Mouse (Mus musculus): Measurements from ENCODE around the gene Gm11733. TPM values are rescaled to one million over a fixed set of nuclear protein-coding genes. Genes with fewer than 3 reads are reported as not detected.
A peak's percentile ranks its signal among the peaks of the same experiment; 100 is the strongest.

Gm11733 gene
- polyA plus RNA-seq (2012; rRNA removed) (not detected in 2 replicates), polyA plus RNA-seq (2014; fragmentation: Nextera tagmentation; extraction: Ambion mirVana) (0.08 TPM in 1 of 2 replicates, not detected in the other)

DNA sequence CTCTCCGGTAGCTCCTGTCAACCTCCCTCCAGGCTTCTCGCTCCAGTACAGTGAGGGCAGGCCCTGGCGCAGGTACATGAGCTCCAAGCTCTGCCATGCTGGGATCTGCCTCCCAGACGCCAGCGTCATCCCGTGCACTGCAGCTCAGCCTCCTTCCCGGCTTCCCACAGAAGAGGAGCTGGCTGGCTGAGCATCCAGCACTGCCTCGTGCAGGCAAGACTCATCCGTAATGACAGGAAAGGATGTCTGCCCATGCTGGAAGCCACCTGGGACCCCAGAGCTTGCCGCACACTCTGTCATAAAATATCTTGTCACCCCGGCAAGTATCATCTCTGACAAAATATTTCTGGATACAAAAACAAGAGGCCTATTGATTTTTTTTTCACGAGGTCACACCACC is at the start of gene Gm11733:
Gene Gm11733, plus strand, starts transcription at position 171 of the 400 bp plus-strand sequence.
- peak within 1 kb of the TSS; percentile 36; the same call in 1 of the 2 replicates for H3K9ac ChIP-seq (ENCODE audit: low read depth, low read length, severe bottlenecking)
- 0 out of 2 replicates have a peak within 1 kb of the TSS, but pooled peaks have one; percentile 18 for H3K4me3 ChIP-seq (replicated peaks; ENCODE audit: low read length)
- ATAC-seq (ENCODE audit: low FRiP score, low read depth), result no peak
- H3K36me3 ChIP-seq (ENCODE audit: control insufficient read depth, insufficient read depth, low read length), result no peaks in the 10 kb centered on the region
- H3K4me1 ChIP-seq (ENCODE audit: control insufficient read depth, insufficient read depth, low read length), result peaks cover 26% of the 10 kb centered on the region
- no peaks in the 10 kb centered on the region for H3K27me3 ChIP-seq (ENCODE audit: control insufficient read depth, insufficient read depth, low read length)
- no peaks in the 10 kb centered on the region for H3K9me3 ChIP-seq (ENCODE audit: control insufficient read depth, low read length)
- peak within 1 kb of the TSS; percentile 62 for H3K4me2 ChIP-seq (replicated peaks; ENCODE audit: low read depth, low read length, severe bottlenecking)
- DNase-seq (ENCODE audit: low spot score), result no peak
- WGBS, result 37% methylated on average over 12 of the region's 12 CpGs
- peak within 1 kb of the TSS; percentile 58; the same call in 1 of the 2 replicates for H3K27ac ChIP-seq (replicated peaks; ENCODE audit: low read depth, low read length)
- TF ChIP-seq POLR2A (IDR thresholded peaks at IDR 0.05; ENCODE audit: borderline replicate concordance, extremely low read depth, insufficient read depth, insufficient read length), result no peak

DNA sequence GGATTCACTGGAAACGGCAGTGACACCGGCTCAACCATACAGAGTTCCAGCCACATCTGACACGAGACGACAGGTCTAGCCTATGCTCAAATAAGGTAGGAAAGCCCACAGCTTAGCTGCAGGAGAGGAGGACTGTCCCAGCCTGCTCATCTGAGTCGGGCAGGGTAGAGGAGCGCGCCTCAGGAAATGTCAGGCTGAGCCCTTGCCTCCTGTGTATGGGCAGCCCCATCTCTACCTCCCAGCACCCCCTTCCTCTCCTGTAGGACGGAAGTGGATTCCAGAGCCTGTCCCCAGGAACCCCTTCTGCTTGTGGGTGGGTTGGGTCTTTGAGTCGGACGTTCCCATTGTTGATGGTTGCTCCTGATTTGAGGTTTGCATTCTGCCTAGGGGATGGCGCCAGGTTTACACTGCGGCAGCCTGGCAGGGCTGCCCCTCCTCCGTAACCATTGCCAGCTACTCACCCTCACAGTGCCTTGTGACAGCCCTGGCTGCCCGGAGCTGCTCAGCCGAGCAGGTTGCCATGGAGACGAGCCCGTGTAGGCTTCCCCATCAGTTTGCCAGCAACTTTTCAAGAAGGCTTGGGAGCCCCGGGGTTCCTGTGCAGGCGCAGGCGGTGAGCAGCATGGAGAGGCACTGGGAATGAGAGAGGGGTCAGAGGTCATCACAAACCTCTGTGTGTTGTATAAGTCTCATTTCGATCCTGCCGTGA is 47.6 kb upstream of the Gm11733 start:
- ATAC-seq (ENCODE audit: low FRiP score, low read depth) (peak; percentile 53), DNase-seq (ENCODE audit: low spot score) (no peak)
- Histone ChIP-seq H3K9me3 (ENCODE audit: control insufficient read depth, low read length) (no peaks in the 10 kb centered on the region), H3K27me3 (ENCODE audit: control insufficient read depth, insufficient read depth, low read length) (0 out of 2 replicates have a peak, but pooled peaks cover 5% of the 10 kb centered on the region), H3K27ac (replicated peaks; ENCODE audit: low read depth, low read length) (no peak overlapping the region), H3K4me1 (ENCODE audit: control insufficient read depth, insufficient read depth, low read length) (peaks cover 13% of the 10 kb centered on the region), H3K4me3 (replicated peaks; ENCODE audit: low read length) (no peak overlapping the region), H3K4me2 (replicated peaks; ENCODE audit: low read depth, low read length, severe bottlenecking) (peak overlapping the region; percentile 19; the same call in 1 of the 2 replicates), H3K9ac (ENCODE audit: low read depth, low read length, severe bottlenecking) (no peak overlapping the region), H3K36me3 (ENCODE audit: control insufficient read depth, insufficient read depth, low read length) (no peaks in the 10 kb centered on the region)
- WGBS, result 21% methylated on average over 22 of the region's 22 CpGs
- TF ChIP-seq POLR2A (IDR thresholded peaks at IDR 0.05; ENCODE audit: borderline replicate concordance, extremely low read depth, insufficient read depth, insufficient read length), result no peak

DNA sequence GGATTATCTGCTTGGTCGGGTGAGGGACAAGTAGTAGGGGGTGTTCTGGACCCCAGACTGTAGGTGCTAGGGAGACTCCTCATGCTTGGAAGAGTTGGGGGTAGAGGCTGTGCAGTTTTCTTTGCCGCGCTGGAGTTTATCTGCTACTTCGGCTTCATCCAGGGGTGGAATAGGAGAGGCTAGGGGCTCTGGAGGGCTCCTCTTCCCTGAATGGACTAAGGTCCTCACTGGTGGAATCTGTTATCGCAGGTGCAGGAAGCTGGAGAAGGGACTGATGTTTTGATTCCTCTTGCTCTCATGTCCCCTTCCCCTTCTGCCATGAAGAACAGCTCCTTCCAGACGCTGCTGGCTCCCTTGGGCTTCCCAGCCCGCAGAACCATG is 47.1 kb upstream of the Gm11733 start:
- DNase-seq (ENCODE audit: low spot score), result no peak
- WGBS, result 44% methylated on average over 7 of the region's 7 CpGs
- H3K4me1 ChIP-seq (ENCODE audit: control insufficient read depth, insufficient read depth, low read length), result peaks cover 13% of the 10 kb centered on the region
- no peak overlapping the region for H3K9ac ChIP-seq (ENCODE audit: low read depth, low read length, severe bottlenecking)
- no peaks in the 10 kb centered on the region for H3K36me3 ChIP-seq (ENCODE audit: control insufficient read depth, insufficient read depth, low read length)
- no peak overlapping the region for H3K27ac ChIP-seq (replicated peaks; ENCODE audit: low read depth, low read length)
- no peak for ATAC-seq (ENCODE audit: low FRiP score, low read depth)
- peak overlapping the region; percentile 19; the same call in 1 of the 2 replicates for H3K4me2 ChIP-seq (replicated peaks; ENCODE audit: low read depth, low read length, severe bottlenecking)
- H3K9me3 ChIP-seq (ENCODE audit: control insufficient read depth, low read length), result no peaks in the 10 kb centered on the region
- TF ChIP-seq POLR2A (IDR thresholded peaks at IDR 0.05; ENCODE audit: borderline replicate concordance, extremely low read depth, insufficient read depth, insufficient read length), result no peak
- no peak overlapping the region for H3K4me3 ChIP-seq (replicated peaks; ENCODE audit: low read length)
- H3K27me3 ChIP-seq (ENCODE audit: control insufficient read depth, insufficient read depth, low read length), result 0 out of 2 replicates have a peak, but pooled peaks cover 5% of the 10 kb centered on the region

DNA sequence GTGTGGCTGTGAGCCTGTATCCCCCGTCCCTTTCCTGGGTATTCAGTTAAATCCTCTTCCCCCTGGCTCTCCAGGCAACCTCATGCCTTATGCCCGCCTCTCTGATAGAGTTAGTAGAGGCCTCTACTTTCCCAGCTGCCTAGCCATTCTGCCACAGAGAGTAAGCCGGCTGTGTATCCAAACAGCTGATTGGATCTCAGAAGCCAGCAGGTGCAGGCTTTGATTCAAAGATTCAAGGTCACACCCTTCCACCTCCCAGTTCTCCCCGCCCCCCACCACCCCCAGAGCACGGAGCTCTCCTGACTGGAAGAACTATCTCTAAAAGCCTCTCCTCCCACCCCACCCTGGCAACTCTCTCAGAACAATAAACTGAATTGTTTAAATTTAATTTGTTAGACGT is 45.8 kb upstream of the Gm11733 start:
- Histone ChIP-seq H3K27me3 (ENCODE audit: control insufficient read depth, insufficient read depth, low read length) (0 out of 2 replicates have a peak, but pooled peaks cover 5% of the 10 kb centered on the region), H3K27ac (replicated peaks; ENCODE audit: low read depth, low read length) (no peak overlapping the region), H3K4me3 (replicated peaks; ENCODE audit: low read length) (no peak overlapping the region), H3K9ac (ENCODE audit: low read depth, low read length, severe bottlenecking) (no peak overlapping the region), H3K4me1 (ENCODE audit: control insufficient read depth, insufficient read depth, low read length) (peaks cover 13% of the 10 kb centered on the region), H3K4me2 (replicated peaks; ENCODE audit: low read depth, low read length, severe bottlenecking) (no peak overlapping the region), H3K9me3 (ENCODE audit: control insufficient read depth, low read length) (no peaks in the 10 kb centered on the region), H3K36me3 (ENCODE audit: control insufficient read depth, insufficient read depth, low read length) (no peaks in the 10 kb centered on the region)
- TF ChIP-seq POLR2A (IDR thresholded peaks at IDR 0.05; ENCODE audit: borderline replicate concordance, extremely low read depth, insufficient read depth, insufficient read length), result no peak
- no peak for ATAC-seq (ENCODE audit: low FRiP score, low read depth)
- no peak for DNase-seq (ENCODE audit: low spot score)
- 37% methylated on average over 6 of the region's 6 CpGs for WGBS

DNA sequence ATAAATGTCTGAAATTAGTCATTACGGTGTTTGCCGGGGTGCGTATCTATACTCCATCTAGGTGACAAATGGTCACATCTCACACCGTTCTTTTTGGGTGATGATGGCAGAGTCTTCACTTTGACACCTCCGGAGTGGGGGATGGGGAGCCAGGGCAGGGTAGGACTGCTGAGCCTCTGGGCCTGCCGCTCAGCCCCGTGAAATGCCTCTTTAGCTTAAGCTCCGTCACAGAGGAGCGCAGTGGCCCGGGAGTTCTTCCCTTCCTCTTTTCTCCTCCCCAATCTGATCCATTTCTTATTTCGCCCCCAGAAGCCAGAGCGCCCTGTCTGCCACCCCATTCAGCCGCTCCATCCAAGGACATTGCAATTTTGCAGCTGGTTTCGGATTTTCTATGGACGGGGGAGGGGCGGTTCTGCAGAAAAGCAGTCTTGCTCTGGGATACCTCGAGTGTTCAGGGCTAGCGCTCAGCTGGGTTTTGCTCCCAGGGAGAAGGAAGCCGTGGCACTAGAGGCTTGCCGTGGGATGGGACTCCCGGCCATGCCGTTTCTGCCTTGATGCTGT is 43.2 kb upstream of the Gm11733 start:
- Histone ChIP-seq H3K4me3 (replicated peaks; ENCODE audit: low read length) (no peak overlapping the region; the same call in 1 of the 2 replicates), H3K27ac (replicated peaks; ENCODE audit: low read depth, low read length) (no peak overlapping the region), H3K9me3 (ENCODE audit: control insufficient read depth, low read length) (no peaks in the 10 kb centered on the region), H3K36me3 (ENCODE audit: control insufficient read depth, insufficient read depth, low read length) (no peaks in the 10 kb centered on the region), H3K4me2 (replicated peaks; ENCODE audit: low read depth, low read length, severe bottlenecking) (peak overlapping the region; percentile 46), H3K9ac (ENCODE audit: low read depth, low read length, severe bottlenecking) (peak overlapping the region; percentile 21; the same call in 1 of the 2 replicates), H3K4me1 (ENCODE audit: control insufficient read depth, insufficient read depth, low read length) (peaks cover 19% of the 10 kb centered on the region), H3K27me3 (ENCODE audit: control insufficient read depth, insufficient read depth, low read length) (0 out of 2 replicates have a peak, but pooled peaks cover 5% of the 10 kb centered on the region)
- no peak for TF ChIP-seq POLR2A (IDR thresholded peaks at IDR 0.05; ENCODE audit: borderline replicate concordance, extremely low read depth, insufficient read depth, insufficient read length)
- WGBS, result 14% methylated on average over 22 of the region's 22 CpGs
- DNase-seq (ENCODE audit: low spot score), result no peak
- ATAC-seq (ENCODE audit: low FRiP score, low read depth), result no peak
